Mouse (Mus musculus) ES-E14 (cell line): ENCODE measurements around the gene Aco2. TPM values are rescaled to one million over a fixed set of nuclear protein-coding genes. Genes with fewer than 3 reads are reported as not detected.

ENCODE experiments used
- DNase-seq: peaks from one replicate; pipeline ENCODE4 v3.0.0-alpha.2; 2013; ENCODE audit warnings: low read depth, low spot score
- H3K27ac ChIP-seq: 2 replicates; pipeline ENCODE4 v1.5.1; 2012; ENCODE audit warnings: low read depth, mild to moderate bottlenecking, low read length, moderate library complexity, mixed read lengths; ENCODE audit not compliant: poor library complexity, insufficient read depth, severe bottlenecking
- H3K36me3 ChIP-seq: 2 replicates; pipeline ENCODE4 v1.6.1; 2012; ENCODE audit warnings: mild to moderate bottlenecking, low read length, moderate library complexity, mixed read lengths; ENCODE audit not compliant: control insufficient read depth, poor library complexity, insufficient read depth, severe bottlenecking
- H3K4me1 ChIP-seq, 2 experiments: fragments of 150-350 bp in 1 of 2; sonication (generic) in 1 of 2; 2 replicates each; pipeline ENCODE4 v1.6.1; 2012; ENCODE audit warnings: low read length in 2 of 2, mild to moderate bottlenecking in 1 of 2, mixed read lengths in 1 of 2; ENCODE audit not compliant: control insufficient read depth in 2 of 2, insufficient read depth in 2 of 2, poor library complexity in 1 of 2
- H3K4me3 ChIP-seq, 2 experiments: fragments of 150-350 bp in 1 of 2; sonication (generic) in 1 of 2; 2 replicates each; pipeline ENCODE4 v1.5.1; 2012; ENCODE audit warnings: low read length in 2 of 2, low read depth in 1 of 2, mild to moderate bottlenecking in 1 of 2, mixed read lengths in 1 of 2; ENCODE audit not compliant: insufficient read depth in 1 of 2, poor library complexity in 1 of 2, severe bottlenecking in 1 of 2
- H3K9ac ChIP-seq: 2 replicates; pipeline ENCODE4 v1.6.1; 2012; ENCODE audit warnings: low read depth, mild to moderate bottlenecking, low read length, mixed read lengths; ENCODE audit not compliant: poor library complexity, insufficient read depth, severe bottlenecking
- H3K9me3 ChIP-seq: fragments of 150-350 bp; sonication (generic); 2 replicates; pipeline ENCODE4 v1.6.1; 2012; ENCODE audit warnings: low read depth, mild to moderate bottlenecking, low read length; ENCODE audit not compliant: control insufficient read depth, insufficient read depth
- CHD2 ChIP-seq: IDR thresholded peaks from 2 replicates; pipeline ENCODE4 v1.6.1; 2014; ENCODE audit warnings: mild to moderate bottlenecking, low read depth, low read length, inconsistent platforms
- HCFC1 ChIP-seq: IDR thresholded peaks from 2 replicates; pipeline ENCODE4 v1.6.1; 2012; ENCODE audit warnings: low read length, inconsistent platforms, borderline replicate concordance; ENCODE audit not compliant: insufficient read depth
- MAFK ChIP-seq: IDR thresholded peaks from 2 replicates; pipeline ENCODE4 v1.6.1; 2014; ENCODE audit warnings: mild to moderate bottlenecking, low read depth, low read length, inconsistent platforms; ENCODE audit not compliant: insufficient read depth
- ZC3H11A ChIP-seq: IDR thresholded peaks from 2 replicates; pipeline ENCODE4 v1.6.1; 2012; ENCODE audit warnings: low read depth, mild to moderate bottlenecking, inconsistent platforms, low read length, borderline replicate concordance
- ZNF384 ChIP-seq: IDR thresholded peaks from 2 replicates; pipeline ENCODE4 v1.6.1; 2012; ENCODE audit warnings: low read depth, low read length, inconsistent platforms
- in situ Hi-C, 2 experiments: fragments of 600-800 bp; cut with MboI; formaldehyde crosslinking; loops; one replicate each; pipeline ENCODE4 v1.15.1; 2025; ENCODE audit warnings: low sequenced_read_pairs in 2 of 2, inconsistent platforms in 1 of 2; ENCODE audit not compliant: unreplicated experiment in 2 of 2
- total RNA-seq: library from RNA; depleted of rRNA; stranded (reverse); fragments of 300-350 nt; gene quantifications from 2 replicates; pipeline ENCODE4 v1.2.3, GENCODE M21; 2012

Gene Aco2
- total RNA-seq, 1 experiment, result 444 TPM

DNA sequence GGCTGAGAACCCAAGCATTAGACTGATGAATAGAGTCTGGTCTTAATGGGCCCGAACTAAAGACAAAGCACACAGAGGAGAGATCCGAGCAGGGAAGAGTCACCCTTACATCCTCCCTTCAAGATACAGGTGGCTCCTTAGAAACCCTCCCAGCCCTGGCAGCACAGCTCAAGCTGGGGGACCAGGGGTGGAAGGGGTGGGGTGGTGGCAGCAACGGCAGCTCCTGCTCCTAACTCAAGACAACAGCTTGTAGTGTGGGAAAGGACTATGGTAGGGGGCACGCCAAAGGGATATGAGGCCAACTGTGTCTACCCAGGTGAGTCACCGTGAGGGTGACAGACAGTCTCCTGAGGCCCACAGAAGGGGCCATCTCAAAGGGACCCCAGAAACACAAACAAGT, 24.2 kb upstream of the Aco2 start:
- H3K4me3 ChIP-seq, result no peak overlapping the region
- no peak overlapping the region for H3K27ac ChIP-seq
- no peak for DNase-seq
- in situ Hi-C loops, result no loop called here
- TF ChIP-seq MAFK, result no peak
- no peak for TF ChIP-seq ZNF384
- TF ChIP-seq HCFC1, result no peak
- TF ChIP-seq CHD2, result no peak
- no peak for TF ChIP-seq ZC3H11A
- H3K36me3 ChIP-seq, result peaks cover 11% of the 10 kb centered on the region; the same call in 1 of the 2 replicates
- peaks cover 0 to 20% of the 10 kb centered on the region in 2 experiments; a peak in 3 of 4 replicates for H3K4me1 ChIP-seq
- H3K9ac ChIP-seq, result no peak overlapping the region
- no peaks in the 10 kb centered on the region for H3K9me3 ChIP-seq

DNA sequence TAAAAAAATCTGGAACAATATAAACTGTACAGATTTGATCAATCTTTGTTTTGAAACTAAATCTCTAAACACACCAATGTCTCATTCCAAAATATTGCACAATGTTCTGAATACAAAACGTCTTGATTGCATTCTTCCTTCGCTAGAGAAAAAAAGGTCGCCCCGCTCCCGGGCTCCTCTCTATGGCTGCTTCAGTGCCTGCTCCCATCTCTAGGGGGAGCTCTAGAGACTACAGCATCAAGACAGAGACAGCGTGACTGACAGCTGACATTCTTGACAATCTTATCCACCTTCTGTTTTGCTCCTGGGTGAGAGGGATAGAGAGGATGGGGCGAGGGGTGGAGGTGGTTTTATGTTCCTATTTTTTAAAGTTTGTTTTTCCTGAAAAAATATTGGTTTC, 23.8 kb upstream of the Aco2 start:
- no peak overlapping the region for H3K27ac ChIP-seq
- H3K9ac ChIP-seq, result no peak overlapping the region
- no peaks in the 10 kb centered on the region for H3K9me3 ChIP-seq
- no peak for DNase-seq
- peaks cover 0 to 20% of the 10 kb centered on the region in 2 experiments; a peak in 3 of 4 replicates for H3K4me1 ChIP-seq
- peaks cover 11% of the 10 kb centered on the region; the same call in 1 of the 2 replicates for H3K36me3 ChIP-seq
- H3K4me3 ChIP-seq, result no peak overlapping the region
- no peak for TF ChIP-seq MAFK
- TF ChIP-seq HCFC1, result no peak
- TF ChIP-seq ZNF384, result 0 out of 2 replicates have a peak, but pooled peaks have one; percentile 14
- no peak for TF ChIP-seq ZC3H11A
- TF ChIP-seq CHD2, result no peak
- in situ Hi-C loops, result no loop called here

GRCm38 (mm10) chr15:81849104-81849503, 23.0 kb upstream of the Aco2 start:
- no peak for DNase-seq
- in situ Hi-C loops, result no loop called here
- no peaks in the 10 kb centered on the region for H3K9me3 ChIP-seq
- H3K9ac ChIP-seq, result no peak overlapping the region
- H3K4me1 ChIP-seq, result peaks cover 0 to 20% of the 10 kb centered on the region in 2 experiments; a peak in 3 of 4 replicates
- no peak for TF ChIP-seq HCFC1
- no peak for TF ChIP-seq MAFK
- TF ChIP-seq ZNF384, result no peak
- TF ChIP-seq ZC3H11A, result no peak
- TF ChIP-seq CHD2, result no peak
- peaks cover 11% of the 10 kb centered on the region; the same call in 1 of the 2 replicates for H3K36me3 ChIP-seq
- no peak overlapping the region for H3K27ac ChIP-seq
- no peak overlapping the region for H3K4me3 ChIP-seq

- Histone ChIP-seq H3K9ac (no peak overlapping the region), H3K36me3 (peaks cover 11% of the 10 kb centered on the region; the same call in 1 of the 2 replicates), H3K4me1 (peaks cover 0 to 20% of the 10 kb centered on the region in 2 experiments; a peak in 3 of 4 replicates), H3K4me3 (peak overlapping the region in 1 of 2 experiments; percentile 45; a peak in 1 of 4 replicates), H3K27ac (no peak overlapping the region), H3K9me3 (no peaks in the 10 kb centered on the region)
- in situ Hi-C loops, result no loop called here
- no peak for DNase-seq
- TF ChIP-seq MAFK (no peak), ZNF384 (no peak), HCFC1 (no peak), ZC3H11A (no peak), CHD2 (no peak)
Measured at GRCm38 (mm10) chr15:81850718-81851117, 21.4 kb upstream of the Aco2 start.
